Mouse (Mus musculus): ENCODE measurements around the gene Prx.
A peak's percentile ranks its signal among the peaks of the same experiment; 100 is the strongest.

The Prx gene

GRCm38 (mm10) chr7:27499036-27499435, at the start of gene Prx:
Gene Prx, plus strand, starts transcription at chr7:27499324.
- DNase-seq (ENCODE audit: inconsistent age in 2 of 2, low spot score in 1 of 2): no peak

GRCm38 (mm10) chr7:27451359-27451758, 47.8 kb upstream of the Prx start:
- no peak for DNase-seq (ENCODE audit: inconsistent age in 2 of 2, low spot score in 1 of 2)

- DNase-seq (ENCODE audit: inconsistent age in 2 of 2, low spot score in 1 of 2): no peak
These were observed 46.8 kb upstream of the Prx start for GRCm38 (mm10) chr7:27452206-27452770.

GRCm38 (mm10) chr7:27454461-27455121, 44.5 kb upstream of the Prx start:
- no peak for DNase-seq (ENCODE audit: inconsistent age in 2 of 2, low spot score in 1 of 2)

GRCm38 (mm10) chr7:27455273-27455672, 43.9 kb upstream of the Prx start:
- DNase-seq (ENCODE audit: inconsistent age in 2 of 2, low spot score in 1 of 2): no peak

- DNase-seq (ENCODE audit: inconsistent age in 2 of 2, low spot score in 1 of 2): no peak
These were observed 40.5 kb upstream of the Prx start for GRCm38 (mm10) chr7:27458614-27459013.

GRCm38 (mm10) chr7:27459640-27460039, 39.5 kb upstream of the Prx start:
- DNase-seq (ENCODE audit: inconsistent age in 2 of 2, low spot score in 1 of 2): no peak

- DNase-seq (ENCODE audit: inconsistent age in 2 of 2, low spot score in 1 of 2): peak in 1 of 2 experiments; percentile 13
These were observed 38.6 kb upstream of the Prx start for GRCm38 (mm10) chr7:27460477-27460876.

GRCm38 (mm10) chr7:27467648-27468047, 31.5 kb upstream of the Prx start:
- peak in 1 of 2 experiments; percentile 43 for DNase-seq (ENCODE audit: inconsistent age in 2 of 2, low spot score in 1 of 2)

GRCm38 (mm10) chr7:27471390-27472120, 27.6 kb upstream of the Prx start:
- no peak for DNase-seq (ENCODE audit: inconsistent age in 2 of 2, low spot score in 1 of 2)

GRCm38 (mm10) chr7:27472596-27472995, 26.5 kb upstream of the Prx start:
- DNase-seq (ENCODE audit: inconsistent age in 2 of 2, low spot score in 1 of 2): peak in 1 of 2 experiments; percentile 80

GRCm38 (mm10) chr7:27473156-27473834, 25.8 kb upstream of the Prx start, which contains the start of gene Sertad3:
Gene Sertad3, plus strand, starts transcription at chr7:27473768.
- peak; percentile 100 for DNase-seq (ENCODE audit: inconsistent age in 2 of 2, low spot score in 1 of 2)

GRCm38 (mm10) chr7:27473835-27474489, 25.2 kb upstream of the Prx start:
- no peak for DNase-seq (ENCODE audit: inconsistent age in 2 of 2, low spot score in 1 of 2)

GRCm38 (mm10) chr7:27474490-27474954, 24.6 kb upstream of the Prx start:
- DNase-seq (ENCODE audit: inconsistent age in 2 of 2, low spot score in 1 of 2): peak; percentile 99

- peak in 1 of 2 experiments; percentile 69 for DNase-seq (ENCODE audit: inconsistent age in 2 of 2, low spot score in 1 of 2)
These were observed 23.5 kb upstream of the Prx start for GRCm38 (mm10) chr7:27475596-27475995.

GRCm38 (mm10) chr7:27476098-27476635, 23.0 kb upstream of the Prx start:
- peak in 1 of 2 experiments; percentile 55 for DNase-seq (ENCODE audit: inconsistent age in 2 of 2, low spot score in 1 of 2)

- no peak for DNase-seq (ENCODE audit: inconsistent age in 2 of 2, low spot score in 1 of 2)
These were observed 20.6 kb upstream of the Prx start for GRCm38 (mm10) chr7:27478561-27478960.

GRCm38 (mm10) chr7:27479750-27480149, 19.4 kb upstream of the Prx start:
- DNase-seq (ENCODE audit: inconsistent age in 2 of 2, low spot score in 1 of 2): no peak

GRCm38 (mm10) chr7:27480506-27480905, 18.6 kb upstream of the Prx start:
- DNase-seq (ENCODE audit: inconsistent age in 2 of 2, low spot score in 1 of 2): no peak

- DNase-seq (ENCODE audit: inconsistent age in 2 of 2, low spot score in 1 of 2): peak in 1 of 2 experiments; percentile 81
These were observed 18.0 kb upstream of the Prx start for GRCm38 (mm10) chr7:27480927-27481626.

Measured in adrenal gland, adult (tissue).